10 mouse cellular contexts compared by ENCODE assay signal in genomic region chr4:141132191-141132590, GRCm38 (mm10). TPM values are rescaled to one million over a fixed set of nuclear protein-coding genes. Genes with fewer than 3 reads are reported as not detected.
A peak's percentile ranks its signal among the peaks of the same experiment; 100 is the strongest.
DNase-seq lines count a peak whose midpoint lies in the region; ATAC-seq and TF ChIP-seq lines count a peak whose summit lies in the region.
"Had no signal": no experiment of that assay in that cellular context is flagged by ENCODE, and none has a peak within 500 bp of the region (broad histone marks: within the 10 kb centered on the region; RNA-seq: fewer than 3 reads in every experiment).

No protein-coding gene starts in this region.

- H3K27ac ChIP-seq in forebrain, embryonic 13.5 days = peak overlapping the region; percentile 31; the same call in 1 of the 2 replicates
- no peak overlapping the region for H3K27ac ChIP-seq in forebrain, postnatal 0 days (ENCODE audit: low read depth, low read length)
- peak overlapping the region; percentile 91 for H3K27ac ChIP-seq in lung, postnatal 0 days (ENCODE audit: low read length)
- peak overlapping the region; percentile 69 for H3K27ac ChIP-seq in liver, embryonic 12.5 days

- H3K4me3 ChIP-seq in forebrain, embryonic 13.5 days = no peak overlapping the region
- H3K4me3 ChIP-seq in forebrain, postnatal 0 days (ENCODE audit: low read depth, low read length) = no peak overlapping the region
- peak overlapping the region; percentile 2; the same call in 1 of the 2 replicates for H3K4me3 ChIP-seq in lung, postnatal 0 days (ENCODE audit: low read depth, low read length)
- no peak overlapping the region for H3K4me3 ChIP-seq in lung, adult 2 months (replicated peaks; ENCODE audit: extremely low read depth, low read depth, low read length)
- H3K4me3 ChIP-seq in liver, embryonic 12.5 days = no peak overlapping the region

- no peak for ATAC-seq in forebrain, embryonic 13.5 days
- ATAC-seq in forebrain, postnatal 0 days = no peak
- ATAC-seq in lung, postnatal 0 days = no peak
- ATAC-seq in liver, embryonic 12.5 days = no peak

- DNase-seq in forebrain, postnatal 0 days = no peak
- peak; percentile 62 for DNase-seq in lung, postnatal 0 days (ENCODE audit: low spot score)
- DNase-seq in lung, adult 2 months = no peak
- DNase-seq in yolk sac, embryonic 10.5 days (ENCODE audit: low spot score) = peak; percentile 61
- no peak for DNase-seq in thymus, postnatal 25 days
- DNase-seq in left cerebral cortex, adult 11 months (ENCODE audit: low spot score) = no peak
- DNase-seq: cerebellum, adult 11 months; gastrocnemius, postnatal 10 days had no signal

- no peak for TF ChIP-seq EP300 in lung, postnatal 0 days (IDR thresholded peaks at IDR 0.05)

- H3K27me3 ChIP-seq in forebrain, embryonic 13.5 days = no peaks in the 10 kb centered on the region
- no peaks in the 10 kb centered on the region for H3K27me3 ChIP-seq in forebrain, postnatal 0 days (ENCODE audit: insufficient read depth, low read length)
- no peaks in the 10 kb centered on the region for H3K27me3 ChIP-seq in lung, postnatal 0 days (replicated peaks; ENCODE audit: insufficient read depth, low read length)
- H3K27me3 ChIP-seq in liver, embryonic 12.5 days (replicated peaks) = no peaks in the 10 kb centered on the region

- WGBS in forebrain, embryonic 13.5 days = 65% methylated on average over 8 of the region's 8 CpGs
- WGBS in forebrain, postnatal 0 days = 62% methylated on average over 8 of the region's 8 CpGs
- 33% methylated on average over 8 of the region's 8 CpGs for WGBS in lung, postnatal 0 days
- WGBS in lung, adult 2 months = 48% methylated on average over 8 of the region's 8 CpGs
- WGBS in liver, embryonic 12.5 days (ENCODE audit: insufficient replicate concordance) = 69% methylated on average over 8 of the region's 8 CpGs

- no peak for TF ChIP-seq CTCF in forebrain, postnatal 0 days (IDR thresholded peaks at IDR 0.05; ENCODE audit: low read depth)
- TF ChIP-seq CTCF in lung, postnatal 0 days (IDR thresholded peaks at IDR 0.05) = no peak
- no peak for TF ChIP-seq CTCF in lung, adult 2 months (IDR thresholded peaks at IDR 0.05; ENCODE audit: insufficient read depth, low read length)

- 0 out of 2 replicates have a peak overlapping the region, but pooled peaks have one; percentile 27 for H3K9ac ChIP-seq in forebrain, embryonic 13.5 days
- no peak overlapping the region for H3K9ac ChIP-seq in forebrain, postnatal 0 days
- H3K9ac ChIP-seq in lung, postnatal 0 days (replicated peaks; ENCODE audit: low read depth) = no peak overlapping the region
- no peak overlapping the region for H3K9ac ChIP-seq in liver, embryonic 12.5 days

- no peak overlapping the region for H3K4me2 ChIP-seq in forebrain, embryonic 13.5 days
- H3K4me2 ChIP-seq in forebrain, postnatal 0 days (ENCODE audit: low read depth) = no peak overlapping the region
- H3K4me2 ChIP-seq in lung, postnatal 0 days (replicated peaks; ENCODE audit: low read depth, low read length) = peak overlapping the region; percentile 32
- peak overlapping the region; percentile 17 for H3K4me2 ChIP-seq in liver, embryonic 12.5 days

- peaks cover 66% of the 10 kb centered on the region for H3K4me1 ChIP-seq in forebrain, embryonic 13.5 days
- H3K4me1 ChIP-seq in forebrain, postnatal 0 days (ENCODE audit: insufficient read depth) = no peaks in the 10 kb centered on the region
- peaks cover 60% of the 10 kb centered on the region for H3K4me1 ChIP-seq in lung, postnatal 0 days (ENCODE audit: insufficient read depth, low read depth, low read length)
- H3K4me1 ChIP-seq in lung, adult 2 months (ENCODE audit: control insufficient read depth, insufficient read depth, low read length) = peaks cover 45% of the 10 kb centered on the region
- peaks cover 74% of the 10 kb centered on the region for H3K4me1 ChIP-seq in liver, embryonic 12.5 days

- H3K36me3 ChIP-seq in forebrain, embryonic 13.5 days (ENCODE audit: poor library complexity, severe bottlenecking) = no peaks in the 10 kb centered on the region
- no peaks in the 10 kb centered on the region for H3K36me3 ChIP-seq in forebrain, postnatal 0 days (ENCODE audit: insufficient read depth)
- H3K36me3 ChIP-seq in lung, postnatal 0 days (ENCODE audit: insufficient read depth, low read length) = no peaks in the 10 kb centered on the region
- peaks cover 33% of the 10 kb centered on the region for H3K36me3 ChIP-seq in liver, embryonic 12.5 days

- H3K9me3 ChIP-seq in forebrain, embryonic 13.5 days (replicated peaks) = no peaks in the 10 kb centered on the region
- H3K9me3 ChIP-seq in forebrain, postnatal 0 days (ENCODE audit: low read length) = no peaks in the 10 kb centered on the region
- H3K9me3 ChIP-seq in lung, postnatal 0 days (ENCODE audit: low read length) = no peaks in the 10 kb centered on the region
- no peaks in the 10 kb centered on the region for H3K9me3 ChIP-seq in liver, embryonic 12.5 days (replicated peaks)

- no peak for TF ChIP-seq POLR2A in lung, adult 2 months (IDR thresholded peaks at IDR 0.05; ENCODE audit: borderline replicate concordance, extremely low read depth, low read depth, low read length)

RNA-seq across cellular contexts. Expression of gene Szrd1, which starts 7.4 kb away (rescaled TPM):
- 29.3 and 33.5 TPM in 2 replicates for polyA plus RNA-seq in forebrain, embryonic 13.5 days (2015; fragmentation: Nextera tagmentation; extraction: Ambion mirVana)
- total RNA-seq in forebrain, postnatal 0 days (2014; rRNA removed) = 57.8 and 60.5 TPM in 2 replicates
- 17.2 and 17.5 TPM in 2 replicates for polyA plus RNA-seq in forebrain, postnatal 0 days (2015; fragmentation: Nextera tagmentation; extraction: Ambion mirVana)
- 29.3 and 33.4 TPM in 2 replicates for polyA plus RNA-seq in lung, postnatal 0 days (2015; fragmentation: Nextera tagmentation; extraction: Ambion mirVana)
- polyA plus RNA-seq in lung, adult 2 months (2012; rRNA removed) = 50.5 and 56.4 TPM in 2 replicates
- 21.3 and 22.1 TPM in 2 replicates for polyA plus RNA-seq in liver, embryonic 12.5 days (2016; fragmentation: Nextera tagmentation; extraction: Ambion mirVana)

RNA-seq across cellular contexts. Expression of gene Fbxo42, which starts 15.5 kb away (rescaled TPM):
- 19.7 and 20.0 TPM in 2 replicates for polyA plus RNA-seq in forebrain, embryonic 13.5 days (2015; fragmentation: Nextera tagmentation; extraction: Ambion mirVana)
- 12.4 and 18.0 TPM in 2 replicates for total RNA-seq in forebrain, postnatal 0 days (2014; rRNA removed)
- polyA plus RNA-seq in forebrain, postnatal 0 days (2015; fragmentation: Nextera tagmentation; extraction: Ambion mirVana) = 9.9 and 13.1 TPM in 2 replicates
- polyA plus RNA-seq in lung, postnatal 0 days (2015; fragmentation: Nextera tagmentation; extraction: Ambion mirVana) = 11.1 and 12.7 TPM in 2 replicates
- polyA plus RNA-seq in lung, adult 2 months (2012; rRNA removed) = 13.8 and 14.2 TPM in 2 replicates
- 21.6 and 26.0 TPM in 2 replicates for polyA plus RNA-seq in liver, embryonic 12.5 days (2016; fragmentation: Nextera tagmentation; extraction: Ambion mirVana)

RNA-seq across cellular contexts. Expression of gene Spata21, which starts 44.1 kb away (rescaled TPM):
- polyA plus RNA-seq in forebrain, embryonic 13.5 days (2015; fragmentation: Nextera tagmentation; extraction: Ambion mirVana) = 0.20 and 0.30 TPM in 2 replicates
- total RNA-seq in forebrain, postnatal 0 days (2014; rRNA removed) = 0.08 and 0.67 TPM in 2 replicates
- polyA plus RNA-seq in forebrain, postnatal 0 days (2015; fragmentation: Nextera tagmentation; extraction: Ambion mirVana) = 0.31 and 0.68 TPM in 2 replicates
- polyA plus RNA-seq in lung, postnatal 0 days (2015; fragmentation: Nextera tagmentation; extraction: Ambion mirVana) = 0.13 and 0.27 TPM in 2 replicates
- not detected in 2 replicates for polyA plus RNA-seq in lung, adult 2 months (2012; rRNA removed)
- 0.05 TPM in 1 of 2 replicates, not detected in the other for polyA plus RNA-seq in liver, embryonic 12.5 days (2016; fragmentation: Nextera tagmentation; extraction: Ambion mirVana)
- total RNA-seq: gastrocnemius, postnatal 10 days had no signal

RNA-seq across cellular contexts. Expression of gene Necap2, which starts 54.0 kb away (rescaled TPM):
- polyA plus RNA-seq in forebrain, embryonic 13.5 days (2015; fragmentation: Nextera tagmentation; extraction: Ambion mirVana) = 44.9 and 48.0 TPM in 2 replicates
- 49.6 and 51.1 TPM in 2 replicates for total RNA-seq in forebrain, postnatal 0 days (2014; rRNA removed)
- polyA plus RNA-seq in forebrain, postnatal 0 days (2015; fragmentation: Nextera tagmentation; extraction: Ambion mirVana) = 38.9 and 43.0 TPM in 2 replicates
- 102 and 110 TPM in 2 replicates for polyA plus RNA-seq in lung, postnatal 0 days (2015; fragmentation: Nextera tagmentation; extraction: Ambion mirVana)
- polyA plus RNA-seq in lung, adult 2 months (2012; rRNA removed) = 76.7 and 85.5 TPM in 2 replicates
- 136 and 143 TPM in 2 replicates for polyA plus RNA-seq in liver, embryonic 12.5 days (2016; fragmentation: Nextera tagmentation; extraction: Ambion mirVana)

Comparison
In these comparisons a context has a peak if more than half of its experiments do, and no peak if none do; other contexts are left out.
1. DNase-seq: peak in lung, postnatal 0 days (single experiment) and yolk sac, embryonic 10.5 days (single experiment); none in forebrain, postnatal 0 days (single experiment), lung, adult 2 months (single experiment), thymus, postnatal 25 days (single experiment) and left cerebral cortex, adult 11 months (single experiment).
2. H3K4me2 ChIP-seq: peak in lung, postnatal 0 days (single experiment) and liver, embryonic 12.5 days (single experiment); none in forebrain, embryonic 13.5 days (single experiment) and forebrain, postnatal 0 days (single experiment).